Mouse (Mus musculus): ENCODE results near the gene Alg5.

Gene Alg5

DNA sequence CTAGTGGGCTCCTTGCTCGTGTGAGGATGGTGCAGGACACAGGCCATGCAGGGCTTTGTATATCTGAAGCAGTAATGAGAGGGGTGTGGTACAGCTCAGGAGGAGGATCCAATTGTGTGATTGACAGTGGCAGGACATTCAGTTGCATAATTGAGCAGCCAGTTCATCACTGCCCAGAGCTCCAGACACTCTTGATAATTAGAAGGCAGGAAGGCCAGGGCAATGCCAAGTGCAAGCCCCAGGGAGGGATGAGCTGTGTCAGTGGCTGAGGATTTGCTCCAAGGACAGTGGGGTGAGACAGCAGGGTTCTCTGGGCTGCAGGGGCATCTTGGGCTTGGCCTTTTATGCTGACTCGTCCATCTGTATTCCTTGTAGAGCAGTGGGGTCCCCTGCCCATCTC lies 55.3 kb downstream of the Alg5 start:
- ATAC-seq (ENCODE audit: insufficient number of reproducible peaks, low FRiP score, low TSS enrichment), result no peak

DNA sequence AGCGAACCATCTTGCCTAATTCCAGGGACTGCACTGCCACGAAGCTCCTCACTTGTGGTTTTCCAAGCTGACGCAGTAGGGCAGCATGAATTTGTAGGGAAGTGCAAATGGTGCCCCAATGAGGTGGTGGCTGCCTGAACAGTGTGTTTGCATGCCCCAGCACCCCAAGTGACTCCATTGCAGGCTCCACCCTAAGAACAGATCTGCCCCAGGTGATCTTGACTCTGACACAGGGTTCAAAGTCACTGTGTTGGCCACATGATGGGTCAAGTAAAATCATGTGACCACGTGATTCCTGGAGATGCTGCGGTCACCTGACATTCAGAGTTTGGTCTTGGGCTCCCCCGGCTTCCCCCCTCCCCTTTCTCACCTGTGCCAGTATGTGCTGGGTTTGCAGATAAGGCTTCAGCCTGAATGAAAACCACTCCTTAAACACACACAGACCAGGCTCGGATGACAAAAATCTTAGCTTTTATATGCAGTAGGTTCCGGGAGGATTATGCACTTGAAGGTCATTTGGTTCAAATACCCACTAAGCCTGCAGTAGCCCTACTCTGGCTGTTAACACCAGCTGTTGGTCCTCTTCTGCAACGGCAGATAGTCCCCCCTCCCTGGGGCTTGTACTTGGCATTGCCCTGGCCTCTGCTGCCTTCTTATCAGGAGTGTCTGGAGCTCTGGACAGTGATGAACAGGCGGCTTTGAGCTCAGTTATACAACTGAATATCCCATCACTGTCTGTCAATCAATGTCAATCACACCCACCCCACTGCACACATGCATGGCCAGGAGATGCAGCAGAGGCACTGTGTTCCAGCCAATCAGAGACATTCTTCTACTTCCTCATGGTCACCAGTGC lies 56.7 kb downstream of the Alg5 start:
- ATAC-seq (ENCODE audit: insufficient number of reproducible peaks, low FRiP score, low TSS enrichment), result no peak

DNA sequence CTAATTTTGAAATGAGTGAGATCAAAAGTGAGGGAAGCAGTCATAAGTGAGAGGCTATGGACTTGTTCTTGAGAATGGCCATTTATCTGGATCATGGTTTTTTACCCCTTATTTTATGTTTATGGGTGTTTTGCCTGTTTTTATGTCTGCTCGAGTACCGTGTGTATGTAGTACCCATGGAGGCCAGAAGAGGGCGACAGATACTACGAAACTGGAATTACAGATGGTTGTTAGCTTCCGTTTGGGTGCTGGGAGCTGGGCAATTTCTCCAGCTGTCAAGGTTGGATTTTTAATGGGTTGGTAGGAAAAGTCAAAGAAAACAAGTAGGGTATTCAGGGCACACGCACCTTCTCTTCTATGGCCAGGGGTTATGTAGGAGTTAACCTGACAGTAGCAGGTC lies 58.4 kb downstream of the Alg5 start:
- ATAC-seq (ENCODE audit: insufficient number of reproducible peaks, low FRiP score, low TSS enrichment), result no peak

DNA sequence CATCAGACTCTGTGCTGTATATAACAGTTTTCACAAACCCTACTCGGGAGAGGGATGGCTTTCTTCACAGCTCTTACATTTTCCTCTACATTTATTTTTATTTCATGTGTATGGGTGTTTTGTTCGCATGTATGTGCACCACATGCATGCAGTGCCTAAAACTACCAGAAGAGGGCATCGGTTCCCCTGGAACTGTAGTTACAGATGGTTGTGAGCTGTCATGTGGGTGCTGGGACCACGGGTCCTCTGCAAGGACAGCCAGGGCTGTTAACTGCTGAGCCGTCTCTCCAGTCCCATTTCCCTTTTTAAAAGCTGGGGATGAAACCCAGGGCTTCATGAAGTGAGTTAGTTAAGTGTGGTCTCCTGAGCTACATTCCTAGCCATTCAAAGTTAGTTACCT lies 60.0 kb downstream of the Alg5 start:
- no peak for ATAC-seq (ENCODE audit: insufficient number of reproducible peaks, low FRiP score, low TSS enrichment)

DNA sequence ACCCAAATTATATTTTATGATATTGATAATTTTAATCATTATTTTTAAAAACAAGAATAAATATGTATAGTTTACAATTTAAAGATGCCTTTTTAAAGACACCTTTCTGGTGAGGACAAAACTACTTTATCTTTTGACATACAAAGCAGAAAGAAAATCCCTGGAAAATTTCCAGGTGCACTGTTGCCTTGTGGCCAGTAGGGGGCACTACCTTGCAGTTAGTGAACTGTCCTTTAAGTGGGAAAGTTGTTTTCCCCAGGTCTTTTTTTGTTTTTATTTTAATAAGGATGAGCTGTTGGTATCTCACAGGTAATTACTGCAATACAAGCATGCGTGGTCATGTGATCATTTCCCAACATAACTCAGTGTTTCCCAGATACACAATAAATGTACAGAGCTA lies 60.5 kb downstream of the Alg5 start:
- ATAC-seq (ENCODE audit: insufficient number of reproducible peaks, low FRiP score, low TSS enrichment), result no peak

DNA sequence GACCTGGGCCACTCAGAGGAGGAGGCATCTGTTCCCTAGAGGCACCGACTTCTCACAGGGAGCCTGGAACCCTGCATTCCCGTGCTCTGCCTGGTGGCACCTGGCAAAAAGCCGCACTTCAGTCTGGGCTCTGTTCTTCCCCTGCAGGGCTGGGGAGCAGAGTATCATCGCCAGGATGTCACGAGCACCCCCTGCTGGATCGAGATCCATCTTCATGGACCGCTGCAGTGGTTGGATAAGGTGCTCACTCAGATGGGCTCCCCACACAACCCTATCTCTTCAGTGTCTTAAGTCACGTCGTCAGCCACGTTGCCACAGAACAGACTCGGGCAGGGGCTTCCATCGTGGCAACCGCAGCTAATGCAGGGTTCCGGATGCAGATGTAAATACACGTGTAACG lies 61.9 kb downstream of the Alg5 start:
- ATAC-seq (ENCODE audit: insufficient number of reproducible peaks, low FRiP score, low TSS enrichment), result peak; percentile 86
